ENCODE assay signal across 29 mouse cellular contexts in genomic region chr2:139561966-139562505, GRCm38 (mm10).
DNase-seq lines count a peak whose midpoint lies in the region; ATAC-seq and TF ChIP-seq lines count a peak whose summit lies in the region.
"Had no signal": no experiment of that assay in that cellular context is flagged by ENCODE, and none has a peak within 500 bp of the region (broad histone marks: within the 10 kb centered on the region; RNA-seq: fewer than 3 reads in every experiment).

No protein-coding gene starts in this region.

- H3K27me3 ChIP-seq in forebrain, embryonic 15.5 days, result no peaks in the 10 kb centered on the region
- no peaks in the 10 kb centered on the region for H3K27me3 ChIP-seq in forebrain, embryonic 11.5 days (ENCODE audit: control insufficient read depth, insufficient read depth, low read length)
- H3K27me3 ChIP-seq: embryonic facial prominence, embryonic 15.5 days; hindbrain, embryonic 15.5 days; kidney, embryonic 15.5 days; limb, embryonic 13.5 days; lung, embryonic 15.5 days had no signal

- no peak overlapping the region for H3K4me3 ChIP-seq in forebrain, embryonic 15.5 days
- H3K4me3 ChIP-seq in forebrain, embryonic 11.5 days (ENCODE audit: low read depth, low read length), result no peak overlapping the region
- H3K4me3 ChIP-seq: embryonic facial prominence, embryonic 10.5 days; embryonic facial prominence, embryonic 15.5 days; hindbrain, embryonic 10.5 days; hindbrain, embryonic 15.5 days; kidney, embryonic 15.5 days; limb, embryonic 13.5 days; lung, embryonic 15.5 days; midbrain, embryonic 10.5 days had no signal

- no peaks in the 10 kb centered on the region for H3K4me1 ChIP-seq in forebrain, embryonic 15.5 days
- no peaks in the 10 kb centered on the region for H3K4me1 ChIP-seq in forebrain, embryonic 11.5 days (replicated peaks; ENCODE audit: control insufficient read depth, insufficient read depth, low read length)
- H3K4me1 ChIP-seq: embryonic facial prominence, embryonic 10.5 days; embryonic facial prominence, embryonic 15.5 days; hindbrain, embryonic 10.5 days; hindbrain, embryonic 15.5 days; kidney, embryonic 15.5 days; limb, embryonic 13.5 days; lung, embryonic 15.5 days; midbrain, embryonic 10.5 days had no signal

- intact Hi-C loops in left cerebral cortex, postnatal 10 days (cut with DNase I), result no loop called here

- no peaks in the 10 kb centered on the region for H3K9me3 ChIP-seq in forebrain, embryonic 15.5 days
- H3K9me3 ChIP-seq in forebrain, embryonic 11.5 days (ENCODE audit: control insufficient read depth, low read length), result no peaks in the 10 kb centered on the region
- H3K9me3 ChIP-seq: embryonic facial prominence, embryonic 10.5 days; embryonic facial prominence, embryonic 15.5 days; hindbrain, embryonic 10.5 days; hindbrain, embryonic 15.5 days; kidney, embryonic 15.5 days; limb, embryonic 13.5 days; lung, embryonic 15.5 days; midbrain, embryonic 10.5 days had no signal

- 68% methylated on average over 5 of the region's 5 CpGs for WGBS in forebrain, embryonic 15.5 days
- 85% methylated on average over 5 of the region's 5 CpGs for WGBS in forebrain, embryonic 11.5 days

- H3K27ac ChIP-seq in forebrain, embryonic 15.5 days (replicated peaks), result no peak overlapping the region
- H3K27ac ChIP-seq in forebrain, embryonic 11.5 days (ENCODE audit: low read depth, low read length), result no peak overlapping the region
- H3K27ac ChIP-seq: embryonic facial prominence, embryonic 10.5 days; embryonic facial prominence, embryonic 15.5 days; hindbrain, embryonic 10.5 days; hindbrain, embryonic 15.5 days; kidney, embryonic 15.5 days; limb, embryonic 13.5 days; lung, embryonic 15.5 days; midbrain, embryonic 10.5 days; stomach, postnatal 0 days had no signal

- no peak overlapping the region for H3K4me2 ChIP-seq in forebrain, embryonic 15.5 days (replicated peaks)
- no peak overlapping the region for H3K4me2 ChIP-seq in forebrain, embryonic 11.5 days (ENCODE audit: low read depth, low read length, severe bottlenecking)
- H3K4me2 ChIP-seq: embryonic facial prominence, embryonic 15.5 days; hindbrain, embryonic 15.5 days; kidney, embryonic 15.5 days; limb, embryonic 13.5 days; liver, embryonic 11.5 days; lung, embryonic 15.5 days had no signal

- no peak overlapping the region for H3K9ac ChIP-seq in forebrain, embryonic 15.5 days (replicated peaks)
- H3K9ac ChIP-seq in forebrain, embryonic 11.5 days (ENCODE audit: low read length), result no peak overlapping the region
- H3K9ac ChIP-seq: embryonic facial prominence, embryonic 15.5 days; hindbrain, embryonic 15.5 days; kidney, embryonic 15.5 days; limb, embryonic 13.5 days; lung, embryonic 15.5 days had no signal

- H3K36me3 ChIP-seq in forebrain, embryonic 15.5 days, result no peaks in the 10 kb centered on the region
- no peaks in the 10 kb centered on the region for H3K36me3 ChIP-seq in forebrain, embryonic 11.5 days (ENCODE audit: control insufficient read depth, insufficient read depth, low read length)
- H3K36me3 ChIP-seq: embryonic facial prominence, embryonic 10.5 days; embryonic facial prominence, embryonic 15.5 days; hindbrain, embryonic 10.5 days; hindbrain, embryonic 15.5 days; kidney, embryonic 15.5 days; limb, embryonic 13.5 days; lung, embryonic 15.5 days; midbrain, embryonic 10.5 days had no signal

- ATAC-seq in forebrain, embryonic 15.5 days (replicated peaks), result 0 out of 2 replicates have a peak, but pooled peaks have one; percentile 38
- ATAC-seq in forebrain, embryonic 11.5 days (replicated peaks; ENCODE audit: low FRiP score), result no peak
- ATAC-seq in activated CD4-positive, CD25-positive, alpha-beta regulatory T cell, adult 4 months, result no peak
- ATAC-seq: CD4-positive, CD25-positive, alpha-beta regulatory T cell, adult 4 months; inflammation-experienced regulatory T-cells, adult 6 months; midbrain, embryonic 16.5 days had no signal

- TF ChIP-seq CTCF in brain, embryonic 14.5 days (IDR thresholded peaks at IDR 0.05; ENCODE audit: borderline replicate concordance, extremely low read depth, insufficient read depth, insufficient read length), result no peak

- no peak for TF ChIP-seq POLR2A in brain, embryonic 14.5 days (IDR thresholded peaks at IDR 0.05; ENCODE audit: borderline replicate concordance, extremely low read depth, insufficient read depth, insufficient read length, poor library complexity, severe bottlenecking)

- no peak for DNase-seq in forebrain, embryonic 11.5 days (ENCODE audit: low spot score)
- DNase-seq in brain, embryonic 14.5 days (ENCODE audit: low read depth), result peak; percentile 37
- peak; percentile 27 to 42 for DNase-seq in layer of hippocampus, adult 8-10 months (ENCODE audit: low spot score in 2 of 2)
- DNase-seq in layer of hippocampus, postnatal 36 days, result peak; percentile 21 to 25
- DNase-seq in left cerebral cortex, postnatal 10 days (ENCODE audit: extremely low spot score in 1 of 2, low spot score in 2 of 2), result no peak
- DNase-seq: adrenal gland, adult 2 months; adrenal gland, postnatal 36 days; cerebellum, adult 8-10 months; cerebellum, postnatal 25 days; heart, postnatal 14 days; kidney, adult 18-20 months; kidney, postnatal 36 days; right cerebral cortex, postnatal 4 days; thymus, postnatal 4 days had no signal

Comparison
In these comparisons a context has a peak if more than half of its experiments do, and no peak if none do; other contexts are left out.
1. DNase-seq: peak in brain, embryonic 14.5 days (single experiment), layer of hippocampus, adult 8-10 months (2 of 2) and layer of hippocampus, postnatal 36 days (2 of 2); none in forebrain, embryonic 11.5 days (single experiment) and left cerebral cortex, postnatal 10 days (0 of 2).